Mouse (Mus musculus) 3T3-L1 (cell line): Measurements from ENCODE around the gene Adcy5.

ENCODE experiments used
- DNase-seq: peaks from one replicate; pipeline ENCODE4 v3.0.0-alpha.2; 2015; ENCODE audit warnings: low read depth, low spot score

Adcy5 gene

GRCm38 (mm10) chr16:35270353-35270934 is 115.8 kb downstream of the Adcy5 start:
- DNase-seq = peak; percentile 87

- no peak for DNase-seq
Observed at GRCm38 (mm10) chr16:35270945-35271344, 116.3 kb downstream of the Adcy5 start.

- DNase-seq = peak; percentile 53
Observed at GRCm38 (mm10) chr16:35271572-35271971, 116.9 kb downstream of the Adcy5 start.

GRCm38 (mm10) chr16:35272417-35272816 is 117.7 kb downstream of the Adcy5 start:
- DNase-seq = peak; percentile 37

- no peak for DNase-seq
Observed at GRCm38 (mm10) chr16:35278166-35278565, 123.5 kb downstream of the Adcy5 start.

- DNase-seq = no peak
Observed at GRCm38 (mm10) chr16:35282456-35282855, 127.8 kb downstream of the Adcy5 start.

GRCm38 (mm10) chr16:35285821-35286220 is 131.1 kb downstream of the Adcy5 start:
- DNase-seq = no peak

GRCm38 (mm10) chr16:35287244-35287643 is 132.6 kb downstream of the Adcy5 start:
- DNase-seq = no peak

- DNase-seq = no peak
Observed at GRCm38 (mm10) chr16:35297786-35298185, 143.1 kb downstream of the Adcy5 start.

GRCm38 (mm10) chr16:35300156-35300555 is 145.5 kb downstream of the Adcy5 start:
- DNase-seq = no peak

GRCm38 (mm10) chr16:35302441-35303280 is 148.0 kb downstream of the Adcy5 start:
- DNase-seq = peak; percentile 61

- no peak for DNase-seq
Observed at GRCm38 (mm10) chr16:35303721-35304120, 149.0 kb downstream of the Adcy5 start.

- DNase-seq = no peak
Observed at GRCm38 (mm10) chr16:35304416-35304815, 149.7 kb downstream of the Adcy5 start.

- no peak for DNase-seq
Observed at GRCm38 (mm10) chr16:35305226-35305625, 150.5 kb downstream of the Adcy5 start.

GRCm38 (mm10) chr16:35306631-35307030 is 152.0 kb downstream of the Adcy5 start:
- DNase-seq = no peak

GRCm38 (mm10) chr16:35307331-35307730 is 152.7 kb downstream of the Adcy5 start:
- no peak for DNase-seq

- DNase-seq = no peak
Observed at GRCm38 (mm10) chr16:35308016-35308415, 153.3 kb downstream of the Adcy5 start.

- no peak for DNase-seq
Observed at GRCm38 (mm10) chr16:35308486-35309143, 153.9 kb downstream of the Adcy5 start.

GRCm38 (mm10) chr16:35309634-35310033 is 155.0 kb downstream of the Adcy5 start:
- DNase-seq = no peak

- DNase-seq = no peak
Observed at GRCm38 (mm10) chr16:35310551-35311110, 156.0 kb downstream of the Adcy5 start.

GRCm38 (mm10) chr16:35311586-35311985 is 156.9 kb downstream of the Adcy5 start:
- DNase-seq = no peak

- DNase-seq = no peak
Observed at GRCm38 (mm10) chr16:35315496-35315895, 160.8 kb downstream of the Adcy5 start.
